Mouse (Mus musculus) urinary bladder, adult 2 months (tissue): ENCODE results near the gene Gm11111. TPM values are rescaled to one million over a fixed set of nuclear protein-coding genes. Genes with fewer than 3 reads are reported as not detected.
"Not testable (repeated sequence)": the region's sequence is repeated elsewhere in the genome, so short reads cannot be mapped to it uniquely, and the experiment has no call there.

Experiments
- DNase-seq: peaks from one replicate; pipeline ENCODE4 v3.0.0; 2022; ENCODE audit warnings: low spot score
- polyA plus RNA-seq: library from polyadenylated mRNA; depleted of rRNA; stranded (reverse); fragments of >200 nt; gene quantifications from 2 replicates; pipeline ENCODE4 v1.2.3, GENCODE M21; 2012; rRNA removed

The Gm11111 gene
- not detected in 2 replicates for polyA plus RNA-seq

DNA sequence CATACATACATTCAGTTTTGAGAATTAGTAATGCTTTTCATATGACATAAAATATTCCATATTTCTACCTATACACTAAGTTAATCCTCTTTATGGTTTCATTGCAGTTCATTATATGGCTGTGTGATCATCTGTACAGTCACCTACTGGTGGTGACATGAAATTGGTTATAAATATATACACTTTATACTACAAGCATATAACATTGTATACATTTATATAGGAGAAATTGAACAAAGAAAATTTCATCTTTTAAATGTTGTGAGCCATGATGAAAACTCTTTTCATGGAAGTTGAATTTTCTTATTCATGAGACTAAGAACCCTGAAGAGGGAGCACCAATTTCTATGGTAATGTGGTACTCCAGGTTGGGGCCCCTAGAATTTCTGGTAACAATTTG, at the start of gene Gm11111:
TSS of gene Gm11111 (plus strand) at position 301 of the 400 bp plus-strand sequence.
- DNase-seq: no peak

- DNase-seq: no peak
Measured at GRCm38 (mm10) chr5:98516214-98516613, 36.3 kb upstream of the Gm11111 start.

- DNase-seq: no peak
Measured at GRCm38 (mm10) chr5:98520118-98520517, 32.4 kb upstream of the Gm11111 start.

DNA sequence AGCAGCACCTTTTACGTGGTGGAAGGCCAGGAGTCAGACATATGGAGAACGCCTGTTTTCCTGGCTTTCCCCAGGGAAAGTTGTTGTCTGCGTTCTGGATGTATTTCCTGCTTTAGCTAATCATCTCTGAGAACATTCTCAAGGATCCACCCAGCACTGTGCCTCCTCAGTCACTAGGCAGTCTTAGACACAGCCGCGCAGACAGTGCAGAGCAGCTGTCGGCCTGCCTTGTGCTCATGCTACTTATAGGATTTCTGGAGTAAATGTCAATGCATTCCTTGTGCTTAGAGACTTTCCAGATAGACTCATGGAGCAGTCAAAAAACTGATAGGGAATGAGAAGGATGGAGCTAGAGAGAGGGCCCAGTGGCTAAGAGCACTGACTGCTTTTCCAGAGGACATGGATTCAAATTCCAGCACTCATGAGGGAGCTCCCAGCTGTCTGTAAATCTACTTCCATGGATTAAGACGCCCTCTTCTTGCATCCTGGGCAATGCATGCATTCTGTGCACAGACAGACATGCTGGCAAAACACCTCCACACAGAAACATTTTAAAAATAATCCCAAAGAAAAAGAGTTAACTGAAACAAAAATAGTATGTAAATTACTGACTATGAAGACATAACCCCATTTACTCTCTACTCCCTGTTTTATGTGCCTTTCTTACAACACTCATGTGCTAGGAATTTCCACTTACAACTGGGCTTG, 30.1 kb upstream of the Gm11111 start:
- no peak for DNase-seq

DNA sequence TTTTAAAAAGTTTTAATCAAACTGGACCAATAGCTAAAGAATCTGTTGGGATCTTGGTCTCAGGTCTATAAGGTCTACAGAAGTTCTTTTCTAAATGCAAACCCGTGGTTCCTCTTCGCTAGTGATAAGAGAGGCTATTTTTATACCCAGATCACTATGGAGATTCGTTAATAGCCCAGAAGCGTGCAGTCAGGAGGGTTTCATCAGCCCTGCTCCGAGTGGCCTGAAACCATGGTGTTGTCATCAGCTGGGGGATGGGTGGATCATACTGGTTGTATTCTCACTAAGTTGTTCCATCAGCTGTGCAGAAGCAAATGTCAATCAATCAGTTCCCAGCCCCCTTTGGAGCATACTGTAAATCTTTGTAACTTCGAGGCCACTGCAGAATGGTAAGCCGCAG, 29.4 kb upstream of the Gm11111 start:
- no peak for DNase-seq

GRCm38 (mm10) chr5:98523783-98524182, 28.7 kb upstream of the Gm11111 start:
- no peak for DNase-seq

GRCm38 (mm10) chr5:98541333-98541732, 11.2 kb upstream of the Gm11111 start:
- DNase-seq: no peak

GRCm38 (mm10) chr5:98550285-98550684, 2.2 kb upstream of the Gm11111 start:
- no peak for DNase-seq

- DNase-seq: no peak
Measured at GRCm38 (mm10) chr5:98550873-98551272, 1.6 kb upstream of the Gm11111 start.

DNA sequence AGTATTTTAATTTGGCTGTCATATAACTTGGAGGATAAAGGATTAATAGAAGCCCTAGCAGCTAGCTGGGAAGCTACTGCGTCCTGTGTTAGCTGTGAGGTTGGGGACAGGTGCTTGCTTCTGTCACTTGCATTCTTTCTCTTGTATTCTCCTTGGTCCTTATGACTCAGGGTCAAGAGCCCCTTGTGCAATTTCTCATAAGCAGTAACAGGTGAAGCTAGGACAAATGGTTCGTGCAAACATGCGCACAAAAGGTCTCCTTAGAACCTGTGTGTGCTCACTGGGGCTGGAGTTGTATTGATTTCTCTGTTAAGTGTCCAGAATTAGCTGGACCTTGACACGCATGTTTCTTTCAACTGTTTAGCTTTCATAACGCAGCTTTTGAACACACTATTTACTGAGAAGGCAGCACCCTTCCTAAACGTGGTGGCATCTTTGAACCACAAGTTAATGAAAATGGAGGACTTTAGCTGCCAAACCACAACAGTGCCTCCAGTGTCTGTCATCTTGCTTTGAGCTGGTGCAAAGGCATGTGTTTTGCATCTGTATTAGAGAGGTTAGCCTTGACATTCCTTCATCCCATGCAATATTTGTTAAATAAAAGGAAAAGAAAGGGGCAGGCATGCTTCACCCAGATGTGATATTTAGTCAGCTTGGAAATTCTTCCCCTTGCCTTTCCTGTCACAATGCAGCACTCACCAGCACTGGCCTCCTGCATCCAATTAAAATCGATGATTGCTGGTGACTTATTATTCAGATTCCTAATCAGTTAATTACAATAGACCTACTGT, 511 bp downstream of the Gm11111 start:
- DNase-seq: no peak

GRCm38 (mm10) chr5:98561301-98561700, 8.8 kb downstream of the Gm11111 start:
- no peak for DNase-seq

- no peak for DNase-seq
Measured at GRCm38 (mm10) chr5:98562806-98563205, 10.3 kb downstream of the Gm11111 start.

DNA sequence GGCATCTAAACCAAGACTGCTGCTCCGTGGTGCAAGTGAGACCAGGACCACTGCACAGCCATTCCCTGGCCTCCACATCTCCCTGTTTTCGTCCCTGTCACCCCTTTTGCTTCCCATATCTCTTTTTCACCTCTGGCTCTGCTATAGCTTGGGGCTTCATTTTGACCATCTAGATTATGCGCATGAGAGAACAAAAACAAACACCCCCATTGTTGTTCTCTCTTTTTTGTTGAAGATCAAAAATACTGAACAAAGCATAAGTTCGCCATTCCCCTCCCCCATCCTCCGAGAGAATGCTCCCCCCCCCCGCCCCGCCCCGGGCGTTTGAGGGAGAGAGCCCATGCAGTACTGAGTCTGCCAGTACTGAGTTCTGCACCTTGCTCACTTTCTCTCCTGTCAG, 11.3 kb downstream of the Gm11111 start:
- DNase-seq: no peak

DNA sequence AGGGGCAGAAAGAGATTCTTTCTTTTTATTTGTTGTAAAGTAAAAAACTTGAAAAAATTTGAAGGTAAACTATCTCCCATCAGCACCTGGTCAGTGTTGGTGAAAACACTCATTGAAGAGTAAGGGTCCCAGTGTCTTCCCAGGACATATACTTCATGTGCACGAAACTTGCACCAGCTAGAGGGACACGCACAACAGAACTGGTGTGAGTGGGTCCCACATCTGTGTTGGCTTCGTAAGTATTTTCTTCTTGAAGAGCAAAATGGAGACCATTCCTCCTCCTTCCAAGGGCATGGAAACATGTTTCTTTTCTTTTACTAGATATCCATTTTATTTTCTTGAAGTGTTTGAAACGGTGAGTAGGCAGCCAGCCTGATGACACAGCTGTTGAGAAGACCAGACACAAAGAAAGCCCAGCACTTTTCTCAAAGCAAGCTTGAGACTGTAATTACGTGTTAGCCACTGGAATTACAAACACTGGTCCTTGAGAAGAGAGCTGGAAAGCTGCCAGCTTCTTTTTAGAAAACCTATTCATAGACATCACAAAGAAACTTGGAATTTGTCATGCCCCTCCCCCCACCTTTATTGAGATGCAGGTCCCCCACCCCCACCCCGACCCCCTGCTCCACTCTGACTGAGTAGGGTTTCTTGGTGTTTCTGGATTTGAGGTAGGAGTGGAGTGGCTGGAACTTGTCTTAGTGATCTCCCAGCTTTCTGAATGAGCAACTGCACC, 14.1 kb downstream of the Gm11111 start:
- no peak for DNase-seq

- no peak for DNase-seq
Measured at GRCm38 (mm10) chr5:98568481-98568880, 16.0 kb downstream of the Gm11111 start.

- no peak for DNase-seq
Measured at GRCm38 (mm10) chr5:98569029-98569513, 16.6 kb downstream of the Gm11111 start.

- no peak for DNase-seq
Measured at GRCm38 (mm10) chr5:98572392-98572791, 19.9 kb downstream of the Gm11111 start.

DNA sequence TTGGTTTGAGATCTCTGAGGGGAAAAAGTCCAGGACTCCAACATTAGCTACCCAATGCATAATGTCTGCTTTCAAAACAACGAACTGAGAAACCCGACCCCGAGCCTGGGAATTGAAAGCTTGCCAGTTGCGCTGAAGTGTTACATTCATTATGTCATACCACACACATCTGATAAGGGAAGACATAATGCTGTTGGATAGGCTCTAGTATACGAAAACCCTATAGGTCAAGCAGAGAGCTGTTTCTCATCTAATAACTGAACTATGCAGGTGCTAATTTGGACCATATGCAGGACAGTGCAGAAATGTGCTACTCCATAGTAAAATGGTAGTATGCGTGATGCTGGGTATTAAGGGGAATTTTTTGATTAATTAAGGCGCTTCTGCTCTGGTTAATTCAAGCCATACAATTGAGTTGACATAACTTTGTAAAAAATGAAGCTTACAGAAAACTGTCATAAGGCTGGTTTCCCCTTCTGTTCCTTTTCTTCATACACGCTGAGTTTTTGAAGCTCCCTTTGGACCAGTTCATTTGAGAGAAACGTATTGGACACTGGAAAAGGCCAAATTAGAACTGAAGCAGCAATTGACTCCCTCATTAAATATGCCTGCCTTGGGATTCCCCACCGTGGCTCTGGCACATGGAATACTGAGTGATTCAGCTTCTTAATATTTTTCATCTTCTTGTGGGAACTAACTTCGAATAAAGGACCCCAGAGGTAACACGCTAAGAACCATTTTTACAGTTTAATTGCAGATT, 22.4 kb downstream of the Gm11111 start:
- no peak for DNase-seq

GRCm38 (mm10) chr5:98575471-98575834, 23.0 kb downstream of the Gm11111 start:
- no peak for DNase-seq

GRCm38 (mm10) chr5:98576538-98576937, 24.0 kb downstream of the Gm11111 start:
- DNase-seq: not testable (repeated sequence)

DNA sequence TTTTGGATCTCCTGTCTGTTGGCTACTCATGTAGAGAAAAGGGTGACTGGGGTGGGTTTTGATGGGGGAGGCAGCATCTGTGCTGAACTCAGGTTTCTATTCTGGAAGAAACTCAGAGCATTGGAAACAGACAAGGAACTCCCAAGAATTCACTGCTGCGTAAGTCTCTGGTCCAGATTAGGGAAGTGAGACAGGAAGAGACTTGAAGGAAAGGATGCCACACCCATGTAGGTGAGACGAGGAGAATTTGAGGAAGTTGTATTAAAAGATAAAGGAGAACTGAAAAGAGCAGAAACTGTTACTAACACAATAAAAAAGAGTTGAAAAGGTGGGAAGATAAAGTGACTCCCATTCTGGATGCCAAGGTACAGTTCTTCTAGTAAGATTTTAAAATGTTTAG, 25.9 kb downstream of the Gm11111 start:
- DNase-seq: no peak

DNA sequence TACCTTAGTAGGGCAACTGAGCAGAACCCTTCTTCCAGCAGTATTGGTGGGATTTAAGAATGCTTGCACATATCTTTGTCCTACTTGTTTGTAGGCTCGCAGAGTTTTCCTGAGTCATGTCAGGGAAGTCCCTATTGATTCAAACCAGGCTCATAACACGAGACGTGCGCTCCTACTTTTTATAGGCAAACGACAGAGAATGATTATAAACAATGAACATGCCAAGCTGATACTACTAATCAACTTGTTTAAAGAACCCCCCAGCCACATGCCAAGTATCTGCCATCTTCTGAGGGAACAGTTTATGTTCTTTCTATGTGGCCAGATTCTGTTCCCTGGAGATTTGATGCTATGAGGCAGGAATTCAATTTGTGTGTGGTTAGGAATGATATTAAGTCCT, 28.3 kb downstream of the Gm11111 start:
- no peak for DNase-seq
